In genomic region chr4:154700436-154700835, GRCm38 (mm10) we compare ENCODE assay signal across 18 mouse cellular contexts. TPM values are rescaled to one million over a fixed set of nuclear protein-coding genes. Genes with fewer than 3 reads are reported as not detected.
"Had no signal": no experiment of that assay in that cellular context is flagged by ENCODE, and none has a peak within 500 bp of the region (broad histone marks: within the 10 kb centered on the region; RNA-seq: fewer than 3 reads in every experiment).

No protein-coding gene starts in this region.

- DNase-seq: liver; lung, adult 2 months; thymus, adult 2 months; thymus, postnatal 25 days had no signal

- ATAC-seq: midbrain, embryonic 15.5 days had no signal

- H3K9ac ChIP-seq: liver, embryonic 14.5 days; midbrain, embryonic 15.5 days; neural tube, embryonic 12.5 days had no signal

- H3K36me3 ChIP-seq: midbrain, embryonic 15.5 days; neural tube, embryonic 12.5 days had no signal

- H3K4me3 ChIP-seq: left cerebral cortex, adult 2 months; midbrain, embryonic 15.5 days; neural tube, embryonic 12.5 days had no signal

- H3K27ac ChIP-seq: left cerebral cortex, adult 2 months; liver, embryonic 14.5 days; midbrain, embryonic 15.5 days; neural tube, embryonic 12.5 days; stomach, postnatal 0 days had no signal

- H3K9me3 ChIP-seq: midbrain, embryonic 15.5 days; neural tube, embryonic 12.5 days had no signal

- H3K4me2 ChIP-seq: midbrain, embryonic 11.5 days; midbrain, embryonic 15.5 days; neural tube, embryonic 12.5 days had no signal

- H3K4me1 ChIP-seq: neural tube, embryonic 12.5 days had no signal

- H3K27me3 ChIP-seq: midbrain, embryonic 15.5 days; neural tube, embryonic 12.5 days had no signal

RNA-seq across cellular contexts. Expression of gene Actrt2, which starts 32.8 kb away (rescaled TPM):
- total RNA-seq: layer of hippocampus, postnatal 25 days; left cerebral cortex, adult 2 months; left cerebral cortex, postnatal 14 days; megakaryocyte, adult 5-6 weeks; monocyte, adult 5-6 weeks; neutrophil, adult 5-6 weeks had no signal
- polyA plus RNA-seq: kidney, embryonic 16.5 days; limb, embryonic 11.5 days; liver, embryonic 14.5 days; lung, adult 2 months; midbrain, embryonic 11.5 days; midbrain, embryonic 15.5 days; neural tube, embryonic 12.5 days; stomach, postnatal 0 days; urinary bladder, adult 2 months had no signal
